Mouse (Mus musculus) urinary bladder, postnatal 25 days (tissue): ENCODE results near the gene Gm21974.
"Not testable (repeated sequence)": the region's sequence is repeated elsewhere in the genome, so short reads cannot be mapped to it uniquely, and the experiment has no call there.

ENCODE experiments used
- DNase-seq: peaks from one replicate; pipeline ENCODE4 v3.0.0; 2022; ENCODE audit warnings: low spot score

Gene Gm21974

DNA sequence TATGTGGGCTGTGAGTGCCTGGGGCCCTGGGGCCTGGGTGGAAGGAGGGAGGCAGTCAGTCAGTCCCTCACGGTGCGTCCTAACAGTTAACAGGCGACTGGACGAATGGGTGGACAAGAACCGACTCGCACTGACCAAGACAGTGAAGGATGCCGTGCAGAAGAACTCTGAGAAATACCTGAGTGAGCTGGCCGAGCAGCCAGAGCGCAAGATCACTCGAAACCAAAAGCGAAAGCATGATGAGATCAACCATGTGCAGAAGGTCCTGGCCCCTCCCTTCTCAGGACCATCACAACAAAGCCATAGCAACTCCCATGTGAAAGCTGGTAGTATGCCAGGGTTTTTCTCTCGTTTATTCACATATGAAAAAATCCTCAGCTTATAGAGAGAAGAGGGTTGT, 20.0 kb upstream of the Gm21974 start:
- no peak for DNase-seq

GRCm38 (mm10) chr7:127912938-127913337, 17.7 kb upstream of the Gm21974 start:
- no peak for DNase-seq

GRCm38 (mm10) chr7:127912190-127912871, 17.1 kb upstream of the Gm21974 start, which contains the start of gene Kat8:
Gene Kat8, plus strand, starts transcription at chr7:127912516.
- DNase-seq, result peak; percentile 78

DNA sequence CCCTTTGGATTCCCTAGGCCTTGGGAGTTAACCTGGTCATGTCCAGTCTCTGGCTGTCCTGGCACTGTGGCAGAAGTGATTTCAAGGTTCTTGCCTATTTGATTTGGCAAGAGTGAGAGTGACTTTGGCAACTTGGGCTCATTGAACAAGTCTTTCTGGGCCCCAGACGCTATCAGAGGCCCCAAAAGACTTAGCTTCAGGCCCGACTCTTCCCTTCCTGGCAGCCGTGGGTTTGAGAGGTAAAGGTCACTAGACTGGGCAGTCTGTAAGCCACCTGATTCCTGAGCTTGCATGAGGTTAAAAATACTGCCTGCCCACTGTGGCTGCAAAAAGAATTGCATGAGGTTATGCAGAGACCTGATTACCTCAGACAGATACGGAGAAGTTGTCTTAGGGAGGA, 13.4 kb upstream of the Gm21974 start:
- no peak for DNase-seq

DNA sequence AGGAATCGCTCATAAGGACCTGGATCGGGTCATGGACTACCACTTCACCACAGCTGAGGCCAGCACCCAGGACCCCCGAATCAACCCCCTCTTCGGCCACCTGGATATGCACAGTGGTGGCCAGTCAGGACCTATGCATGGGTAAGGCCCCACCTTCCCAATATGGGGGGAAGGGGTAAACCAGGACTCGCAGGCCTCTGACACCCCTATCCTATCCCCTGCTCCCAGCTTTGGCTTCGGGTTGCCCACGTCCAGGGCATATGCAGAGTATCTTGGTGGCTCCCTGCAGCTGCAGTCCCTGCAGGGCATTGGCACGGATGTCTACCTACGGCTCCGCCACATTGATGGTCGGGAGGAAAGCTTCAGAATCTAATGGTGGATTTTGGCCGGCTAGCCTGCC, 12.7 kb upstream of the Gm21974 start:
- DNase-seq, result no peak

DNA sequence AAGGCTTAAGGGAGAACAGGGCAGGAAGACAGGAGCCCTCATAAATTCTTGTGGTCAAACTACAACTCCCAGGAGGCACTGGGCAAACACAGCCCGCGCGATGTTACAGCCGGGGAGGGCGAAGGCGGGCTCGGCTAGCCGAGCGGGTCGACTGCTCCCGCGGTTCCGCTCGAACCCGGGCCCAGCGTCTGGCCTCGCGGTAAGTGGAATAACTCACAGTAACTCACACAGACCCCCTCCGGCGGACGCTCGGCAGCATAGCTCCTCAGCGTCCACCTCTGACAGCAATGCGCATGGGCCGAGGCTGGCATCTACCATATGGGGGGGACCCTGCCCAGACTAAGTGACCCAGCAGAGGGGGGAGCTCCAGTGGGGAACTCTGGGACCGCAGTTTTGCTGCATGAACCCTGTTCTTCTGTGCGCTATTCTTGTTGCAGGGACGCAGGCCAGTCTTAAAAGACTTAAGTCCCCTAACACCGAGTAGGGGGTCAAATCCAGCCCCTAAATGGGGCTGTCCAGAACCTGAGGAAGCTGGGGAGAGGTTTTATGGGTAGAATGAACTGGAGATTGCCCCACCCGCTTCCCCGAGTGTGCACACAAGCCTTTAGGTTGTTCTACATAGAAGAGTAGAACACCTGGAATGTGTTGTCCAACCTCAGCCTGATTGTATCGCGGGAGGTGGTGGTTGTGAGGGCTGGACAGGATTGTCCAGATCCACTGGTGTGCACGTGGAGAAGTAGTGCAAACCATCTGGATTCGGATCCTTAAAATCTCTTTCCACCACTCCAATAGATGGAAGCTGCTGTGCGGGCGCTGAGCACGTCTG, 8.9 kb upstream of the Gm21974 start, which contains the start of gene Bckdk:
Gene Bckdk (plus strand): TSS at position 112 of the 826 bp plus-strand sequence.
- peak; percentile 73 for DNase-seq

GRCm38 (mm10) chr7:127901772-127902171, 6.5 kb upstream of the Gm21974 start:
- no peak for DNase-seq

DNA sequence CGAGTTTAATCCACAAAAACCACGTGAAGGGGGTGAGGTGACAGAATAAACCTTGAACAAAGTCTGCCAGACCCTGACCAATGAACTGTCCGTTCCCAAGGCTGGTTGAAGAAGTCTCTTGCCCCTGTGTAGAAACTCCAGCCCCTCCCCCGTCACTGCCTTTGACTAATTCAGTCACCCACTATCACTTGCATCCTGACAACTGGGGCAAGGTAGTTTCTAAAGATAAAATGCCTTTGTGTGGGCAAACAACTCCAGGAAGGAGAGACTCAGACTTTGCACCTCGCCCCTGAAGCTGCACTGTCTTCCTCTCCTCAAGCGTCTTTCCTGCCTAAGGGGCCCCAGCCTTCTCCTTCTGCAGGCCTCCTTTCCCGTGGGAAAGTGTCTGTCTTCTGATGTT, 4.7 kb upstream of the Gm21974 start:
- no peak for DNase-seq

DNA sequence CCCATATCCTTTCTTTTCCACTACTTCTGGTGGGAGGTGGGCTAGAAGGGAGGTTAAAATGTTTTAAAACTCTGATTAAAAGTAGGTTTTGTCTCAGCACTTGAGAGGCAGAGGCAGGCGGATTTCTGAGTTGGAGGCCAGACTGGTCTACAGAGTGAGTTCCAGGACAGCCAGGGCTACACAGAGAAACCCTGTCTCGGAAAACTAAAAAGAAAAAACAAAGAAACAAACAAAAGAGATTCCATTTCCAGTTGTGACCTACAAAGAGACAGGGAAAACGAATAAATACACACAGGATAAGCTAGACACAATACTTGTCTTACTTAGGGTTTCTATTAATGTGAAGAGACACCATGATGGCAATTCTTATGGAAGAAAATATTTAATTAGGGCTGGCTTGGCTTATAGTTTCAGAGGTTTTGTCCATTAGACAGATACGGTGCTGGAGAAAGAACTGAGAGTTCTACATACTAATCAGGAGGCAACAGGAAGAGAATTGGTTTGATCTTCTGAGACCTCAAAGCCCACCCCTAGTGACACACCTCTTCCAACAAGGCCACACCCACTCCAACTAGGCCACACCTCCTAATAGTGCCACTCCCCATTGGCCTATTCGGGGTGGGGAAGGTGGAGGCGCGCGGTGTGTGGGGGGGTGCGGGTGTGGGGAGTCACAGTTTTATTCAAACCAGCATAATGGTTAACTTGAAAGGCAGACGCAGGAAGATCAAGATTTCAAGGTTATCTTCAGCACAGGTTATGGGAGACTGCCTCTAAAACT, 3.1 kb upstream of the Gm21974 start:
- no peak for DNase-seq

GRCm38 (mm10) chr7:127897542-127897941, 2.3 kb upstream of the Gm21974 start:
- DNase-seq, result no peak

DNA sequence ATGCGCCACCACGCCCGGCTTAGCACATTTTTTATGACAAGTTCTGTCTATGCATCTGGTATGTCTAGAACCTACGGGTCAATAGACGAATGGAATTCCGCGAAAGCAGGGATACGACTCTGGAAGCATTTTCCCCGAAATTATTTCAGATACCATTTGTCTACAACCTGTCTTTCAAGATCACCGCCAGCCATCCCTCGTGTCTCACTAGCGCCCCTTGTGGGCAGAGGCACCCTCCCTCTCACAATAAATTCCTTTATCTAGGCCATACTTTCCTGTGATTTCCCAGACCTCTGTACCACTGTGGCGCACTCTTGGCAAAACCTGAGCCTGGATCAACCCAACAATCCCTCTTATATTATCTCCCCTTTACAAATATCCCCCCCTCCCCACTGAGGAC, 1.1 kb upstream of the Gm21974 start:
- DNase-seq, result peak; percentile 57

DNA sequence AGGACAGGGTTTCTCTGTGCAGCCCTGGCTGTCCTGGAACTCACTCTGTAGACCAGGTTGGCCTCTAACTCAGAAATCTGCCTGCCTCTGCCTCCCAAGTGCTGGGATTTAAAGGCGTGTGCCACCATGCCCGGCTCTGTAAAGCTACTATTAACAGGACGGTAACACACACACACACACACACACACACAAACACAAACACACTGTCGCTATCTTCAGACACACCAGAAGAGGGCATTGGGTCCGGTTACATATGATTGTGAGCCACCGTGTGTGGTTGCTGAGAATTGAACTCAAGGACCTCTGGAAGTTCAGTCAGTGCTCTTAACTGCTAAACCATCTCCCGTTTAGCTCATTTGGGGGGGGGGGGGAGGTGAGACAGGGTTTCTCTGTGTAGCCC, 637 bp upstream of the Gm21974 start:
- not testable (repeated sequence) for DNase-seq

GRCm38 (mm10) chr7:127894480-127894879, 774 bp downstream of the Gm21974 start:
- DNase-seq, result no peak

GRCm38 (mm10) chr7:127890798-127891197, 4.5 kb downstream of the Gm21974 start, which contains the start of gene Prss53:
Gene Prss53, minus strand, starts transcription at chr7:127890970.
- DNase-seq, result no peak

- no peak for DNase-seq
Measured at GRCm38 (mm10) chr7:127888821-127889220, 6.4 kb downstream of the Gm21974 start.

- no peak for DNase-seq
Measured at GRCm38 (mm10) chr7:127887781-127888180, 7.5 kb downstream of the Gm21974 start.

GRCm38 (mm10) chr7:127887191-127887590, 8.1 kb downstream of the Gm21974 start:
- no peak for DNase-seq

GRCm38 (mm10) chr7:127886551-127886950, 8.7 kb downstream of the Gm21974 start:
- DNase-seq, result no peak

DNA sequence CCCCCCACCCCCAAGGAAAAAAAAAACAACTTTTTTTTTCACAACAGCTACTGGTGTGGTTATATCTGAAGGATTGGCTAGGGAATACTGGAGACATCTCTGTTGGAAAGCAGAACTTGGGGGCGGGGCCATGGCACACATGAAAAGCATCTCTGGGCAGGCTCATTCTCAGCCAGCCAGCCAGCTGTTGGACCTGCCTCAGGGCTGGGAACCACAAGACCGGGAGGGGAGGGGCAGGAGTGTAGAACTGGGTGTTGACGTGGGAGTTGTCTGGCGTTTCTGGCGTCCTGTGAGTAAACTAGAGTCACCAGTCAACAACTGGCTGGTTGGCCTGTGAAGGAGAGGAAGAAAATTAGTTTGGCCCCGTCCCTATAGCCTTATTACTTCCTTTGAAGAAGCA, 9.3 kb downstream of the Gm21974 start:
- DNase-seq, result peak; percentile 51

DNA sequence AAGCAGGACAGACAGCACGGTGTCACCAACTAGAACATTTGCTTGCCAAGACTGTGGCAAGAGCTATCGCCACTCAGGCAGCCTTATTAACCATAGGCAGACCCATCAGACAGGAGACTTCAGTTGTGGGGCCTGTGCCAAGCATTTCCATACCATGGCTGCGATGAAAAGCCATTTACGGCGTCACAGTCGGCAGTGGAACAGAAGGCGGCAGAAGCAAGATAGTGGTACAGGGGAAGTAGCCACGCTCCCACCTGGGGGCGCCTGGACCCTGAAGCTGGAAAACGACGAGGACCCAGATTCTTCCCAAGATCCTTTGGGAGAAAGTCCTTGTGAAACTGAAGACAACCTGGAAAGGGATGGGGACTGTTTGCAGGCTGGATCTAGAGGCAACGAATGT, 14.8 kb downstream of the Gm21974 start:
- no peak for DNase-seq

DNA sequence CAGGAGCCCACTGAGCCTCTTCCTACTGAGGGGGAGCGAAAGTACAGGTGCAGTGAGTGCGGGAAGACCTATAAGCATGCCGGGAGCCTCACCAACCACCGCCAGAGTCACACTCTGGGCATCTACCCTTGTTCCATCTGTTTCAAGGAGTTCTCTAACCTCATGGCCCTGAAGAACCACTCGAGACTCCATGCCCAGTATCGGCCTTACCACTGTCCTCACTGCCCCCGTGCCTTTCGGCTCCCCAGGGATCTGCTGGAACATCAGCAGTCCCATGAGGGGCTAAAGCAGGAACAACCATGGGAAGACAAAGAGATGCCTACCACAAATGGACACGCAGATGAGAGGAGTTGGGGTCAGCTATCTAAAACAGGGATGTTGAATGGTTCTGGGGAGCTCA, 16.0 kb downstream of the Gm21974 start:
- no peak for DNase-seq
